19 mouse cellular contexts compared by ENCODE assay signal in the genomic region with DNA sequence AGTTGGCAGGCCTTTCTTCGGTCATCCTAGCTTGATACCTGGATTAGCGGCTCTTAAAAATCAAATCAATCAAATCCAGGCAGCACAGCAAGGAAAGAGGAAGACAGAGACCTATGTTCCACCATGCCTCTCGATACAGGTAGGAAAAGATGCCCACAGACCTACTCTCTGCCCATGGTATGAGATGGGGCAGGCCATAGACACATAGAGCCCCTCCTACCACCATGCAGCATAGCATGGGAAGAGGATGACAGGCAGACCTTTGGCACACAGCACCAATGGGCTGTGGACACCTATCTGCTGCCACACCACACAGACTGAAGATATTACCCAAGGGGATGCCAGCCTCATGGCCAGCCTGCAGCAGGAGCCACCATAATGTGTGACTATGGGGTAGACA.
"Had no signal": no experiment of that assay in that cellular context is flagged by ENCODE, and none has a peak within 500 bp of the region (broad histone marks: within the 10 kb centered on the region; RNA-seq: fewer than 3 reads in every experiment).

No protein-coding gene starts in this region.

- H3K27me3 ChIP-seq: liver, embryonic 13.5 days; liver, embryonic 15.5 days; lung, embryonic 15.5 days; megakaryocyte, embryonic 14.5 days; neural tube, embryonic 12.5 days had no signal

- H3K4me1 ChIP-seq: liver, embryonic 13.5 days; liver, embryonic 15.5 days; lung, embryonic 15.5 days; megakaryocyte, embryonic 14.5 days; neural tube, embryonic 12.5 days had no signal

- H3K9ac ChIP-seq: liver, embryonic 13.5 days; liver, embryonic 15.5 days; liver, postnatal 0 days; lung, embryonic 15.5 days; neural tube, embryonic 12.5 days had no signal

- ATAC-seq: liver, postnatal 0 days; lung, postnatal 0 days; midbrain, embryonic 16.5 days had no signal

- H3K4me3 ChIP-seq: liver, embryonic 13.5 days; liver, embryonic 15.5 days; lung, embryonic 15.5 days; megakaryocyte, embryonic 14.5 days; myocyte; neural tube, embryonic 12.5 days had no signal

- H3K9me3 ChIP-seq: liver, embryonic 13.5 days; liver, embryonic 15.5 days; lung, embryonic 15.5 days; neural tube, embryonic 12.5 days had no signal

- H3K4me2 ChIP-seq: liver, embryonic 13.5 days; liver, embryonic 15.5 days; lung, embryonic 15.5 days; midbrain, embryonic 11.5 days; neural tube, embryonic 12.5 days had no signal

- DNase-seq: liver, embryonic 13.5 days; liver, postnatal 0 days; lung, adult 2 months; lung, postnatal 14 days; lung, postnatal 36 days; midbrain, embryonic 14.5 days; right cerebral cortex, postnatal 14 days; thymus, adult 2 months; thymus, postnatal 25 days; thymus, postnatal 4 days had no signal

- H3K36me3 ChIP-seq: liver, embryonic 13.5 days; liver, embryonic 15.5 days; lung, embryonic 15.5 days; neural tube, embryonic 12.5 days had no signal

- H3K27ac ChIP-seq: liver, embryonic 13.5 days; liver, embryonic 15.5 days; lung, embryonic 15.5 days; macrophage; neural tube, embryonic 12.5 days had no signal
